Mouse (Mus musculus): ENCODE measurements around the gene Plbd1. TPM values are rescaled to one million over a fixed set of nuclear protein-coding genes. Genes with fewer than 3 reads are reported as not detected.

Plbd1 gene
- polyA plus RNA-seq, 1 experiment from 2014 or later = 7.2 TPM

GRCm38 (mm10) chr6:136625421-136625820 lies 36.3 kb downstream of the Plbd1 start:
- Histone ChIP-seq H3K27ac (ENCODE audit: low read length) (no peak overlapping the region), H3K4me1 (ENCODE audit: insufficient read depth, low read depth, low read length) (no peaks in the 10 kb centered on the region), H3K36me3 (ENCODE audit: insufficient read depth, low read length) (no peaks in the 10 kb centered on the region), H3K4me3 (ENCODE audit: low read depth, low read length) (no peak overlapping the region), H3K9me3 (ENCODE audit: low read length) (no peaks in the 10 kb centered on the region), H3K9ac (replicated peaks; ENCODE audit: low read depth) (no peak overlapping the region), H3K27me3 (replicated peaks; ENCODE audit: insufficient read depth, low read length) (no peaks in the 10 kb centered on the region), H3K4me2 (replicated peaks; ENCODE audit: low read depth, low read length) (no peak overlapping the region)
- no peak for ATAC-seq
- no peak for DNase-seq (ENCODE audit: low spot score)
- WGBS = 86% methylated on average over 12 of the region's 12 CpGs
- TF ChIP-seq EP300 (IDR thresholded peaks at IDR 0.05) (no peak), CTCF (IDR thresholded peaks at IDR 0.05) (no peak)

GRCm38 (mm10) chr6:136620361-136621139 lies 41.2 kb downstream of the Plbd1 start:
- Histone ChIP-seq H3K4me3 (ENCODE audit: low read depth, low read length) (no peak overlapping the region), H3K27ac (ENCODE audit: low read length) (no peak overlapping the region), H3K27me3 (replicated peaks; ENCODE audit: insufficient read depth, low read length) (no peaks in the 10 kb centered on the region), H3K9ac (replicated peaks; ENCODE audit: low read depth) (no peak overlapping the region), H3K36me3 (ENCODE audit: insufficient read depth, low read length) (no peaks in the 10 kb centered on the region), H3K9me3 (ENCODE audit: low read length) (no peaks in the 10 kb centered on the region), H3K4me1 (ENCODE audit: insufficient read depth, low read depth, low read length) (no peaks in the 10 kb centered on the region), H3K4me2 (replicated peaks; ENCODE audit: low read depth, low read length) (peak overlapping the region; percentile 40; the same call in 1 of the 2 replicates)
- ATAC-seq = peak; percentile 73
- no peak for TF ChIP-seq EP300 (IDR thresholded peaks at IDR 0.05)
- peak; percentile 90 for TF ChIP-seq CTCF (IDR thresholded peaks at IDR 0.05)
- WGBS = 30% methylated on average over 17 of the region's 17 CpGs
- peak; percentile 80 for DNase-seq (ENCODE audit: low spot score)

- Histone ChIP-seq H3K9ac (replicated peaks; ENCODE audit: low read depth) (no peak overlapping the region), H3K4me3 (ENCODE audit: low read depth, low read length) (no peak overlapping the region), H3K36me3 (ENCODE audit: insufficient read depth, low read length) (peaks cover 3% of the 10 kb centered on the region; the same call in 1 of the 2 replicates), H3K27ac (ENCODE audit: low read length) (no peak overlapping the region), H3K9me3 (ENCODE audit: low read length) (no peaks in the 10 kb centered on the region), H3K4me1 (ENCODE audit: insufficient read depth, low read depth, low read length) (no peaks in the 10 kb centered on the region), H3K27me3 (replicated peaks; ENCODE audit: insufficient read depth, low read length) (no peaks in the 10 kb centered on the region), H3K4me2 (replicated peaks; ENCODE audit: low read depth, low read length) (no peak overlapping the region)
- WGBS = 95% methylated on average over 3 of the region's 3 CpGs
- no peak for ATAC-seq
- TF ChIP-seq EP300 (IDR thresholded peaks at IDR 0.05) (no peak), CTCF (IDR thresholded peaks at IDR 0.05) (no peak)
- no peak for DNase-seq (ENCODE audit: low spot score)
Observed at GRCm38 (mm10) chr6:136614156-136614555, 47.6 kb downstream of the Plbd1 start.

- TF ChIP-seq CTCF (IDR thresholded peaks at IDR 0.05) (peak; percentile 29; the same call in 1 of the 2 replicates), EP300 (IDR thresholded peaks at IDR 0.05) (no peak)
- peaks cover 18% of the 10 kb centered on the region for H3K36me3 ChIP-seq (ENCODE audit: insufficient read depth, low read length)
- H3K27ac ChIP-seq (ENCODE audit: low read length) = no peak overlapping the region
- 93% methylated on average over 3 of the region's 3 CpGs for WGBS
- ATAC-seq = no peak
- no peak for DNase-seq (ENCODE audit: low spot score)
- H3K27me3 ChIP-seq (replicated peaks; ENCODE audit: insufficient read depth, low read length) = no peaks in the 10 kb centered on the region
- H3K4me1 ChIP-seq (ENCODE audit: insufficient read depth, low read depth, low read length) = no peaks in the 10 kb centered on the region
- H3K9me3 ChIP-seq (ENCODE audit: low read length) = no peaks in the 10 kb centered on the region
- no peak overlapping the region for H3K4me2 ChIP-seq (replicated peaks; ENCODE audit: low read depth, low read length)
- H3K4me3 ChIP-seq (ENCODE audit: low read depth, low read length) = no peak overlapping the region
- H3K9ac ChIP-seq (replicated peaks; ENCODE audit: low read depth) = no peak overlapping the region
Observed at GRCm38 (mm10) chr6:136612312-136612711, 49.4 kb downstream of the Plbd1 start.

- TF ChIP-seq EP300 (IDR thresholded peaks at IDR 0.05) = no peak
- no peak for TF ChIP-seq CTCF (IDR thresholded peaks at IDR 0.05)
- H3K27me3 ChIP-seq (replicated peaks; ENCODE audit: insufficient read depth, low read length) = no peaks in the 10 kb centered on the region
- no peaks in the 10 kb centered on the region for H3K9me3 ChIP-seq (ENCODE audit: low read length)
- peaks cover 24% of the 10 kb centered on the region for H3K36me3 ChIP-seq (ENCODE audit: insufficient read depth, low read length)
- no peak overlapping the region for H3K27ac ChIP-seq (ENCODE audit: low read length)
- ATAC-seq (no peak), DNase-seq (ENCODE audit: low spot score) (no peak)
- no peak overlapping the region for H3K4me2 ChIP-seq (replicated peaks; ENCODE audit: low read depth, low read length)
- WGBS = 92% methylated on average over 17 of the region's 17 CpGs
- no peak overlapping the region for H3K4me3 ChIP-seq (ENCODE audit: low read depth, low read length)
- no peaks in the 10 kb centered on the region for H3K4me1 ChIP-seq (ENCODE audit: insufficient read depth, low read depth, low read length)
- no peak overlapping the region for H3K9ac ChIP-seq (replicated peaks; ENCODE audit: low read depth)
Observed at GRCm38 (mm10) chr6:136611351-136612215, 50.1 kb downstream of the Plbd1 start.

GRCm38 (mm10) chr6:136602601-136603000 lies 59.1 kb downstream of the Plbd1 start:
- 78% methylated on average over 7 of the region's 7 CpGs for WGBS
- no peak overlapping the region for H3K4me3 ChIP-seq (ENCODE audit: low read depth, low read length)
- H3K36me3 ChIP-seq (ENCODE audit: insufficient read depth, low read length) = peaks cover 76% of the 10 kb centered on the region

More at GRCm38 (mm10) chr6:136602601-136603000, 59.1 kb downstream of the Plbd1 start:
- Histone ChIP-seq H3K9ac (replicated peaks; ENCODE audit: low read depth) (no peak overlapping the region), H3K9me3 (ENCODE audit: low read length) (no peaks in the 10 kb centered on the region), H3K27ac (ENCODE audit: low read length) (no peak overlapping the region), H3K27me3 (replicated peaks; ENCODE audit: insufficient read depth, low read length) (no peaks in the 10 kb centered on the region), H3K4me2 (replicated peaks; ENCODE audit: low read depth, low read length) (no peak overlapping the region), H3K4me1 (ENCODE audit: insufficient read depth, low read depth, low read length) (no peaks in the 10 kb centered on the region)
- TF ChIP-seq CTCF (IDR thresholded peaks at IDR 0.05) (no peak), EP300 (IDR thresholded peaks at IDR 0.05) (no peak)
- ATAC-seq (no peak), DNase-seq (ENCODE audit: low spot score) (no peak)

All from lung, postnatal 0 days (tissue).